Mouse (Mus musculus): ENCODE measurements around the gene Atxn7l1. TPM values are rescaled to one million over a fixed set of nuclear protein-coding genes. Genes with fewer than 3 reads are reported as not detected.
"Not testable (repeated sequence)": the region's sequence is repeated elsewhere in the genome, so short reads cannot be mapped to it uniquely, and the experiment has no call there.

Gene Atxn7l1
- polyA plus RNA-seq, 1 experiment from 2014 or later = 10.6 TPM

GRCm38 (mm10) chr12:33153850-33154249, 6.4 kb downstream of the Atxn7l1 start:
- no peak for ATAC-seq (ENCODE audit: insufficient number of reproducible peaks, insufficient read depth, low FRiP score, low read depth)
- 79% methylated on average over 3 of the region's 3 CpGs for WGBS
- no peaks in the 10 kb centered on the region for H3K36me3 ChIP-seq (ENCODE audit: control insufficient read depth, insufficient read depth, low read length)

GRCm38 (mm10) chr12:33154732-33155131, 7.2 kb downstream of the Atxn7l1 start:
- WGBS = 86% methylated on average over 3 of the region's 3 CpGs
- no peak overlapping the region for H3K27ac ChIP-seq (replicated peaks in 1 of 2; ENCODE audit: control insufficient read depth in 1 of 2, insufficient read depth in 1 of 2, low read depth in 2 of 2, low read length in 2 of 2)
- no peak overlapping the region for H3K4me3 ChIP-seq (ENCODE audit: control insufficient read depth in 1 of 2, insufficient read depth in 1 of 2, low read depth in 1 of 2, low read length in 2 of 2)
- no peaks in the 10 kb centered on the region for H3K27me3 ChIP-seq (ENCODE audit: control insufficient read depth, insufficient read depth, low read length)
- no peaks in the 10 kb centered on the region for H3K9me3 ChIP-seq (ENCODE audit: control insufficient read depth, low read length)
- no peak overlapping the region for H3K9ac ChIP-seq (ENCODE audit: low read length)
- ATAC-seq (ENCODE audit: insufficient number of reproducible peaks, insufficient read depth, low FRiP score, low read depth) = no peak
- H3K4me1 ChIP-seq (ENCODE audit: control insufficient read depth in 2 of 2, insufficient read depth in 2 of 2, low read length in 2 of 2) = peaks cover 4 to 10% of the 10 kb centered on the region in 2 experiments
- no peak overlapping the region for H3K4me2 ChIP-seq (ENCODE audit: low read length)
- H3K36me3 ChIP-seq (ENCODE audit: control insufficient read depth, insufficient read depth, low read length) = no peaks in the 10 kb centered on the region; the same call in 1 of the 2 replicates

More at GRCm38 (mm10) chr12:33153850-33154249, 6.4 kb downstream of the Atxn7l1 start:
- no peak overlapping the region for H3K9ac ChIP-seq (ENCODE audit: low read length)
- H3K4me2 ChIP-seq (ENCODE audit: low read length) = no peak overlapping the region
- H3K4me1 ChIP-seq (ENCODE audit: control insufficient read depth in 2 of 2, insufficient read depth in 2 of 2, low read length in 2 of 2) = peaks cover 4 to 13% of the 10 kb centered on the region in 2 experiments
- no peak overlapping the region for H3K27ac ChIP-seq (replicated peaks in 1 of 2; ENCODE audit: control insufficient read depth in 1 of 2, insufficient read depth in 1 of 2, low read depth in 2 of 2, low read length in 2 of 2)
- H3K9me3 ChIP-seq (ENCODE audit: control insufficient read depth, low read length) = no peaks in the 10 kb centered on the region
- H3K4me3 ChIP-seq (ENCODE audit: control insufficient read depth in 1 of 2, insufficient read depth in 1 of 2, low read depth in 1 of 2, low read length in 2 of 2) = no peak overlapping the region
- no peaks in the 10 kb centered on the region for H3K27me3 ChIP-seq (ENCODE audit: control insufficient read depth, insufficient read depth, low read length)

GRCm38 (mm10) chr12:33156334-33157018, 9.0 kb downstream of the Atxn7l1 start:
- peaks cover 4 to 10% of the 10 kb centered on the region in 2 experiments for H3K4me1 ChIP-seq (ENCODE audit: control insufficient read depth in 2 of 2, insufficient read depth in 2 of 2, low read length in 2 of 2)
- no peak overlapping the region for H3K9ac ChIP-seq (ENCODE audit: low read length)
- H3K36me3 ChIP-seq (ENCODE audit: control insufficient read depth, insufficient read depth, low read length) = no peaks in the 10 kb centered on the region; the same call in 1 of the 2 replicates
- H3K9me3 ChIP-seq (ENCODE audit: control insufficient read depth, low read length) = no peaks in the 10 kb centered on the region
- 92% methylated on average over 7 of the region's 7 CpGs for WGBS
- H3K4me2 ChIP-seq (ENCODE audit: low read length) = no peak overlapping the region
- no peak overlapping the region for H3K4me3 ChIP-seq (ENCODE audit: control insufficient read depth in 1 of 2, insufficient read depth in 1 of 2, low read depth in 1 of 2, low read length in 2 of 2)
- no peak overlapping the region for H3K27ac ChIP-seq (replicated peaks in 1 of 2; ENCODE audit: control insufficient read depth in 1 of 2, insufficient read depth in 1 of 2, low read depth in 2 of 2, low read length in 2 of 2)
- no peak for ATAC-seq (ENCODE audit: insufficient number of reproducible peaks, insufficient read depth, low FRiP score, low read depth)
- H3K27me3 ChIP-seq (ENCODE audit: control insufficient read depth, insufficient read depth, low read length) = no peaks in the 10 kb centered on the region

- ATAC-seq (ENCODE audit: insufficient number of reproducible peaks, insufficient read depth, low FRiP score, low read depth) = no peak
- WGBS = 60% methylated on average over 8 of the region's 8 CpGs
- Histone ChIP-seq H3K9me3 (ENCODE audit: control insufficient read depth, low read length) (no peaks in the 10 kb centered on the region), H3K4me3 (ENCODE audit: control insufficient read depth in 1 of 2, insufficient read depth in 1 of 2, low read depth in 1 of 2, low read length in 2 of 2) (no peak overlapping the region), H3K4me1 (ENCODE audit: control insufficient read depth in 2 of 2, insufficient read depth in 2 of 2, low read length in 2 of 2) (peaks cover 4 to 10% of the 10 kb centered on the region in 2 experiments), H3K27me3 (ENCODE audit: control insufficient read depth, insufficient read depth, low read length) (no peaks in the 10 kb centered on the region), H3K4me2 (ENCODE audit: low read length) (no peak overlapping the region), H3K9ac (ENCODE audit: low read length) (no peak overlapping the region), H3K27ac (replicated peaks in 1 of 2; ENCODE audit: control insufficient read depth in 1 of 2, insufficient read depth in 1 of 2, low read depth in 2 of 2, low read length in 2 of 2) (no peak overlapping the region), H3K36me3 (ENCODE audit: control insufficient read depth, insufficient read depth, low read length) (no peaks in the 10 kb centered on the region; the same call in 1 of the 2 replicates)
Measured at GRCm38 (mm10) chr12:33158256-33158655, 10.8 kb downstream of the Atxn7l1 start.

- H3K27me3 ChIP-seq (ENCODE audit: control insufficient read depth, insufficient read depth, low read length) = no peaks in the 10 kb centered on the region
- no peaks in the 10 kb centered on the region; the same call in 1 of the 2 replicates for H3K36me3 ChIP-seq (ENCODE audit: control insufficient read depth, insufficient read depth, low read length)
- H3K9me3 ChIP-seq (ENCODE audit: control insufficient read depth, low read length) = no peaks in the 10 kb centered on the region
- 74% methylated on average over 7 of the region's 7 CpGs for WGBS
- H3K4me3 ChIP-seq (ENCODE audit: control insufficient read depth in 1 of 2, insufficient read depth in 1 of 2, low read depth in 1 of 2, low read length in 2 of 2) = no peak overlapping the region
- H3K9ac ChIP-seq (ENCODE audit: low read length) = no peak overlapping the region
- no peak for ATAC-seq (ENCODE audit: insufficient number of reproducible peaks, insufficient read depth, low FRiP score, low read depth)
- no peak overlapping the region for H3K4me2 ChIP-seq (ENCODE audit: low read length)
- H3K4me1 ChIP-seq (ENCODE audit: control insufficient read depth in 2 of 2, insufficient read depth in 2 of 2, low read length in 2 of 2) = peaks cover 4 to 10% of the 10 kb centered on the region in 2 experiments
- no peak overlapping the region for H3K27ac ChIP-seq (replicated peaks in 1 of 2; ENCODE audit: control insufficient read depth in 1 of 2, insufficient read depth in 1 of 2, low read depth in 2 of 2, low read length in 2 of 2)
Measured at GRCm38 (mm10) chr12:33160406-33160805, 12.9 kb downstream of the Atxn7l1 start.

- ATAC-seq (ENCODE audit: insufficient number of reproducible peaks, insufficient read depth, low FRiP score, low read depth) = no peak
- 60% methylated on average over 12 of the region's 12 CpGs for WGBS
- Histone ChIP-seq H3K27me3 (ENCODE audit: control insufficient read depth, insufficient read depth, low read length) (no peaks in the 10 kb centered on the region), H3K9me3 (ENCODE audit: control insufficient read depth, low read length) (no peaks in the 10 kb centered on the region), H3K27ac (replicated peaks in 1 of 2; ENCODE audit: control insufficient read depth in 1 of 2, insufficient read depth in 1 of 2, low read depth in 2 of 2, low read length in 2 of 2) (no peak overlapping the region), H3K4me1 (ENCODE audit: control insufficient read depth in 2 of 2, insufficient read depth in 2 of 2, low read length in 2 of 2) (peaks cover 4 to 7% of the 10 kb centered on the region in 2 experiments), H3K9ac (ENCODE audit: low read length) (no peak overlapping the region), H3K4me3 (ENCODE audit: control insufficient read depth in 1 of 2, insufficient read depth in 1 of 2, low read depth in 1 of 2, low read length in 2 of 2) (no peak overlapping the region), H3K36me3 (ENCODE audit: control insufficient read depth, insufficient read depth, low read length) (no peaks in the 10 kb centered on the region; the same call in 1 of the 2 replicates), H3K4me2 (ENCODE audit: low read length) (no peak overlapping the region)
Measured at GRCm38 (mm10) chr12:33162541-33162940, 15.0 kb downstream of the Atxn7l1 start.

GRCm38 (mm10) chr12:33164019-33164418, 16.5 kb downstream of the Atxn7l1 start:
- H3K36me3 ChIP-seq (ENCODE audit: control insufficient read depth, insufficient read depth, low read length); H3K27me3 ChIP-seq (ENCODE audit: control insufficient read depth, insufficient read depth, low read length); ATAC-seq (ENCODE audit: insufficient number of reproducible peaks, insufficient read depth, low FRiP score, low read depth); H3K4me1 ChIP-seq (ENCODE audit: control insufficient read depth in 2 of 2, insufficient read depth in 2 of 2, low read length in 2 of 2); H3K27ac ChIP-seq (replicated peaks in 1 of 2; ENCODE audit: control insufficient read depth in 1 of 2, insufficient read depth in 1 of 2, low read depth in 2 of 2, low read length in 2 of 2); H3K9ac ChIP-seq (ENCODE audit: low read length); H3K4me3 ChIP-seq (ENCODE audit: control insufficient read depth in 1 of 2, insufficient read depth in 1 of 2, low read depth in 1 of 2, low read length in 2 of 2); H3K4me2 ChIP-seq (ENCODE audit: low read length); H3K9me3 ChIP-seq (ENCODE audit: control insufficient read depth, low read length): not testable (repeated sequence)
- 89% methylated on average over 5 of the region's 5 CpGs for WGBS

GRCm38 (mm10) chr12:33166712-33167111, 19.2 kb downstream of the Atxn7l1 start:
- no peak overlapping the region for H3K9ac ChIP-seq (ENCODE audit: low read length)
- no peaks in the 10 kb centered on the region for H3K36me3 ChIP-seq (ENCODE audit: control insufficient read depth, insufficient read depth, low read length)
- 0 out of 4 replicates have a peak, but pooled peaks cover 0 to 3% of the 10 kb centered on the region in 2 experiments for H3K4me1 ChIP-seq (ENCODE audit: control insufficient read depth in 2 of 2, insufficient read depth in 2 of 2, low read length in 2 of 2)
- no peak overlapping the region for H3K27ac ChIP-seq (replicated peaks in 1 of 2; ENCODE audit: control insufficient read depth in 1 of 2, insufficient read depth in 1 of 2, low read depth in 2 of 2, low read length in 2 of 2)
- WGBS = 67% methylated on average over 8 of the region's 8 CpGs
- no peaks in the 10 kb centered on the region for H3K27me3 ChIP-seq (ENCODE audit: control insufficient read depth, insufficient read depth, low read length)
- no peak for ATAC-seq (ENCODE audit: insufficient number of reproducible peaks, insufficient read depth, low FRiP score, low read depth)
- H3K4me2 ChIP-seq (ENCODE audit: low read length) = no peak overlapping the region
- no peaks in the 10 kb centered on the region for H3K9me3 ChIP-seq (ENCODE audit: control insufficient read depth, low read length)
- no peak overlapping the region for H3K4me3 ChIP-seq (ENCODE audit: control insufficient read depth in 1 of 2, insufficient read depth in 1 of 2, low read depth in 1 of 2, low read length in 2 of 2)
